Mouse (Mus musculus) G1E (cell line): ENCODE data around the gene Itfg1. TPM values are rescaled to one million over a fixed set of nuclear protein-coding genes. Genes with fewer than 3 reads are reported as not detected.

Source experiments
- ATAC-seq: 2 replicates; pipeline ENCODE4 v1.8.0; 2016; ENCODE audit warnings: mild to moderate bottlenecking; ENCODE audit not compliant: insufficient number of reproducible peaks, poor library complexity, low FRiP score, severe bottlenecking; ENCODE audit errors: extremely low read depth
- DNase-seq: peaks from one replicate; pipeline ENCODE4 v3.0.0; 2012; ENCODE audit warnings: low spot score
- H3K27me3 ChIP-seq: 2 replicates; pipeline ENCODE4 v1.6.1; 2012; ENCODE audit warnings: mild to moderate bottlenecking, low read length, inconsistent platforms; ENCODE audit not compliant: insufficient read depth
- H3K36me3 ChIP-seq: replicated peaks from 2 replicates; pipeline ENCODE3; 2012; ENCODE audit warnings: mild to moderate bottlenecking, inconsistent platforms
- H3K4me1 ChIP-seq: 2 replicates; pipeline ENCODE4 v1.6.1; 2012; ENCODE audit warnings: low read depth, low read length, inconsistent platforms, mixed read lengths; ENCODE audit not compliant: insufficient read depth
- H3K4me3 ChIP-seq: 2 replicates; pipeline ENCODE4 v1.5.1; 2012; ENCODE audit warnings: low read depth, mild to moderate bottlenecking, inconsistent platforms, low read length, moderate library complexity, mixed read lengths
- H3K9me3 ChIP-seq: replicated peaks from 2 replicates; pipeline ENCODE4 v1.6.1; 2012; ENCODE audit warnings: inconsistent platforms
- CTCF ChIP-seq: IDR thresholded peaks from 2 replicates; pipeline ENCODE4 v1.5.1; 2012; ENCODE audit warnings: low read depth, low read length, inconsistent platforms, mixed read lengths
- GATA1 ChIP-seq: IDR thresholded peaks from 2 replicates; pipeline ENCODE4 v1.6.1; 2012; ENCODE audit warnings: borderline replicate concordance, low read length, inconsistent platforms, mixed read lengths
- GATA2 ChIP-seq: IDR thresholded peaks from 2 replicates; pipeline ENCODE4 v1.6.1; 2012; ENCODE audit warnings: low read depth, low read length, inconsistent platforms, borderline replicate concordance
- POLR2AphosphoS5 ChIP-seq: IDR thresholded peaks from 2 replicates; pipeline ENCODE4 v1.6.1; 2012; ENCODE audit warnings: low read depth, low read length, inconsistent platforms; ENCODE audit not compliant: insufficient replicate concordance
- TAL1 ChIP-seq: conservative IDR thresholded peaks from 2 replicates; pipeline ENCODE4 v1.6.1; 2012; ENCODE audit warnings: low read depth, low read length, inconsistent platforms, mixed read lengths
- polyA plus RNA-seq: library from polyadenylated mRNA; stranded (reverse); fragments of >175 nt; gene quantifications from 2 replicates; pipeline ENCODE4 v1.2.3, GENCODE M21; 2012
- total RNA-seq, 2 experiments: library from RNA; stranded (forward) in 1 of 2; stranded (reverse) in 1 of 2; fragments of 200-1000 nt in 1 of 2; fragments of >200 nt in 1 of 2; fragmentation: Nextera tagmentation in 1 of 2; gene quantifications; 2 replicates each; pipeline ENCODE4 v1.2.3; 2014 to 2017

The Itfg1 gene
- total and polyA plus RNA-seq, 3 experiments: 5.3 to 38.8 (median 37.5) TPM

- H3K9me3 ChIP-seq: peaks cover 7% of the 10 kb centered on the region
- ATAC-seq: no peak
- no peak for DNase-seq
- no peaks in the 10 kb centered on the region for H3K4me1 ChIP-seq
- no peaks in the 10 kb centered on the region; the same call in 1 of the 2 replicates for H3K27me3 ChIP-seq
- TF ChIP-seq GATA2 (no peak), TAL1 (no peak), CTCF (no peak), POLR2AphosphoS5 (no peak), GATA1 (no peak)
- no peaks in the 10 kb centered on the region for H3K36me3 ChIP-seq
- no peak within 1 kb of the TSS; the same call in 1 of the 2 replicates for H3K4me3 ChIP-seq
Measured at GRCm38 (mm10) chr8:85700751-85701351, 139.9 kb downstream of the Itfg1 start, which contains the start of gene Neto2. Gene Neto2 (minus strand): TSS chr8:85700924.

- ATAC-seq: no peak
- no peaks in the 10 kb centered on the region; the same call in 1 of the 2 replicates for H3K27me3 ChIP-seq
- no peak for TF ChIP-seq GATA1
- no peak for TF ChIP-seq GATA2
- no peak for TF ChIP-seq CTCF
- no peak for TF ChIP-seq POLR2AphosphoS5
- no peak for TF ChIP-seq TAL1
- H3K36me3 ChIP-seq: no peaks in the 10 kb centered on the region
- no peak for DNase-seq
- no peak overlapping the region; the same call in 1 of the 2 replicates for H3K4me3 ChIP-seq
- H3K4me1 ChIP-seq: no peaks in the 10 kb centered on the region
- peaks cover 7% of the 10 kb centered on the region for H3K9me3 ChIP-seq
Measured at GRCm38 (mm10) chr8:85700101-85700750, 140.5 kb downstream of the Itfg1 start.

- TF ChIP-seq POLR2AphosphoS5 (no peak), CTCF (peak; percentile 57), GATA2 (no peak)
- Histone ChIP-seq H3K4me1 (no peaks in the 10 kb centered on the region), H3K9me3 (peaks cover 7% of the 10 kb centered on the region), H3K36me3 (no peaks in the 10 kb centered on the region), H3K4me3 (no peak overlapping the region), H3K27me3 (no peaks in the 10 kb centered on the region; the same call in 1 of the 2 replicates)
- DNase-seq: peak; percentile 18
- ATAC-seq: peak; percentile 34; the same call in 1 of the 2 replicates
Measured at GRCm38 (mm10) chr8:85699051-85699450, 141.7 kb downstream of the Itfg1 start.

Other genes with a start within 250 kb of the Itfg1 start
- gene Neto2, start 140.0 kb downstream of the Itfg1 start, total RNA-seq (2014; fragmentation: Nextera tagmentation): not detected in 2 replicates
- 0.05 and 0.12 TPM in 2 replicates for gene Neto2, start 140.0 kb downstream of the Itfg1 start, total RNA-seq (2017)
- gene Neto2, start 140.0 kb downstream of the Itfg1 start, polyA plus RNA-seq: not detected in 2 replicates
- gene Phkb, start within 50 bp of the Itfg1 start, total RNA-seq (2014; fragmentation: Nextera tagmentation): 97.4 and 115 TPM in 2 replicates
- gene Phkb, start within 50 bp of the Itfg1 start, total RNA-seq (2017): 45.0 and 52.1 TPM in 2 replicates
- 4.2 and 4.6 TPM in 2 replicates for gene Phkb, start within 50 bp of the Itfg1 start, polyA plus RNA-seq